In the genomic region with DNA sequence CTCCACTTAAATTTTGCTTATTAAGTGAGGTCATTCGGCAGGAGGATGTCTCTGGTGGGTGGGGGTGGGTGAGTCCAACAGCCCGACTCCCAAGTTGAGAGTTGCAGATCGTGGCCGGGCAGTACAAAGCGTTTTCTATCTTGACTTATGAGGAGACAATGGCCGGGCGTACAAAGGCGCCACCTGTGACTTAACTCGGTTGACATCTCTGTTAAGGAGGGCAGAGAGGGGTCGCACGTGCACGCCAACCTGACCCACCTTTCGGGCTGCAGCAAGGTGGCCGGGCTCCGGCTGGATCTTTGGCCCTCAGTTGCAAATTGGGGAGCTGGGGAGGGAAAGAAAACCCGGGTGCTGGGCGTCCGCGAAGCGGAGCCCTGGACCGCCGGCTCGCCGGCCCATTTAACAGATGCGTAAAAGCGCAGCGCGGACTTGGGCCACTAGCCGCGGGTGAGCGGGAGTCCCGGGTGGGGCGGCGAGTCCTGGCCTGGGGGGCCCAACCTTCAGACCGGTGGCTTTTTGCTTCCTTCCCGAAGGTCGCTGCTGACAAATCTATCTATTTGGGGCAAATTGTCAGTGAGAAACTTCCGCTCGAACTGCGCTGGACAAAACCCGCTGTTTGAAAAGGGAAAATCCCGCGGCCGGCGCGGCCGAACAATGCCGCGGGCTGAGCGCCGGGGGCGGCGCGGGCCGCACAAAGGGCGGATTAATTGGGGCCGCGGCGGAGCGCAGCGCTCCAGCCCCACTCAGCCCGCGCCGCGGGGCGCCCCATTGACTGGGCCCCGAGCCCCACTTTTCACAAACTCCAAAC, we compare ENCODE assay signal across 1 mouse cellular context.
TF ChIP-seq lines count a peak whose summit lies in the region.

No protein-coding gene starts in this region.

TF ChIP-seq in CH12.LX, 34 proteins besides CTCF, POLR2A, EP300 and RAD21 (continued from another document):
- no peak for TF ChIP-seq USF2 (conservative IDR thresholded peaks at IDR 0.05; ENCODE audit: low read depth, low read length)
- no peak for TF ChIP-seq NELFE (IDR thresholded peaks at IDR 0.05; ENCODE audit: low read depth, low read length)
- no peak for TF ChIP-seq POLR2AphosphoS2 (IDR thresholded peaks at IDR 0.05; ENCODE audit: low read depth, low read length)
- TF ChIP-seq USF1 (IDR thresholded peaks at IDR 0.05; ENCODE audit: low read depth, low read length) = no peak
- TF ChIP-seq TCF12 (IDR thresholded peaks at IDR 0.05; ENCODE audit: low read depth, low read length) = no peak
- no peak for TF ChIP-seq ZKSCAN1 (IDR thresholded peaks at IDR 0.05; ENCODE audit: borderline replicate concordance, low read depth, low read length)
- TF ChIP-seq HCFC1 (IDR thresholded peaks at IDR 0.05; ENCODE audit: low read depth, low read length) = no peak
- TF ChIP-seq MXI1 (IDR thresholded peaks at IDR 0.05; ENCODE audit: low read depth, low read length) = peak; percentile 34; the same call in 1 of the 2 replicates
- peak; percentile 59; the same call in 1 of the 2 replicates for TF ChIP-seq MEF2A (IDR thresholded peaks at IDR 0.05; ENCODE audit: borderline replicate concordance, low read depth, low read length)
- peak; percentile 80 for TF ChIP-seq BHLHE40 (IDR thresholded peaks at IDR 0.05; ENCODE audit: low read depth, low read length)
- TF ChIP-seq ZMIZ1 (IDR thresholded peaks at IDR 0.05; ENCODE audit: low read depth, low read length) = no peak
- no peak for TF ChIP-seq KAT2A (IDR thresholded peaks at IDR 0.05; ENCODE audit: insufficient replicate concordance, low read length)
